Mouse (Mus musculus) forebrain, embryonic 12.5 days (tissue): ENCODE measurements around the gene Socs3. TPM values are rescaled to one million over a fixed set of nuclear protein-coding genes. Genes with fewer than 3 reads are reported as not detected.
A peak's percentile ranks its signal among the peaks of the same experiment; 100 is the strongest.

Experiments
- ATAC-seq: fragments of 200-750 bp; cut with Nextera tagmentation; 2 replicates; pipeline ENCODE4 v1.8.0; 2017; ENCODE audit warnings: moderate TSS enrichment; ENCODE audit not compliant: low FRiP score
- H3K27ac ChIP-seq: fragments of 300-500 bp; sonication (generic); 2 replicates; pipeline ENCODE4 v1.5.1; 2016; ENCODE audit warnings: mild to moderate bottlenecking
- H3K27me3 ChIP-seq: fragments of 300-500 bp; sonication (generic); 2 replicates; pipeline ENCODE4 v1.6.1; 2016; ENCODE audit warnings: mild to moderate bottlenecking
- H3K36me3 ChIP-seq: fragments of 300-500 bp; sonication (generic); replicated peaks from 2 replicates; pipeline ENCODE4 v1.6.1; 2016; ENCODE audit warnings: mild to moderate bottlenecking
- H3K4me1 ChIP-seq: fragments of 300-500 bp; sonication (generic); 2 replicates; pipeline ENCODE4 v1.6.1; 2016
- H3K4me2 ChIP-seq: fragments of 300-500 bp; sonication (generic); 2 replicates; pipeline ENCODE4 v1.6.1; 2016; ENCODE audit warnings: mild to moderate bottlenecking, moderate library complexity
- H3K4me3 ChIP-seq: fragments of 300-500 bp; sonication (generic); replicated peaks from 2 replicates; pipeline ENCODE4 v1.5.1; 2016; ENCODE audit warnings: mild to moderate bottlenecking
- H3K9ac ChIP-seq: fragments of 300-500 bp; sonication (generic); 2 replicates; pipeline ENCODE4 v1.6.1; 2016; ENCODE audit warnings: mild to moderate bottlenecking
- H3K9me3 ChIP-seq: fragments of 300-500 bp; sonication (generic); 2 replicates; pipeline ENCODE4 v1.6.1; 2016
- WGBS: fragments of 180-500 bp; shearing (Covaris S2); methylation state at CpG from one replicate; pipeline ENCODE4 v1.1.7; 2016; 5-methylcytosine and 5-hydroxymethylcytosine counted together
- polyA plus RNA-seq: library from polyadenylated mRNA; unstranded; fragments of >200 nt; fragmentation: Nextera tagmentation; extraction: Ambion mirVana; gene quantifications from 2 replicates; pipeline ENCODE4 v1.2.1, GENCODE M21; 2016

Socs3 gene
- polyA plus RNA-seq, 1 experiment from 2014 or later = 14.7 TPM

GRCm38 (mm10) chr11:117976081-117976582 lies 6.3 kb upstream of the Socs3 start:
- H3K4me3 ChIP-seq = no peak overlapping the region
- ATAC-seq = peak; percentile 51
- peaks cover 36% of the 10 kb centered on the region for H3K27me3 ChIP-seq
- H3K36me3 ChIP-seq = no peaks in the 10 kb centered on the region
- under 1% methylated on average over 8 of the region's 8 CpGs for WGBS
- H3K4me1 ChIP-seq = peaks cover 40% of the 10 kb centered on the region
- peak overlapping the region; percentile 7; the same call in 1 of the 2 replicates for H3K9ac ChIP-seq
- peak overlapping the region; percentile 83 for H3K27ac ChIP-seq
- H3K9me3 ChIP-seq = no peaks in the 10 kb centered on the region
- H3K4me2 ChIP-seq = peak overlapping the region; percentile 19

- peak overlapping the region; percentile 19 for H3K4me2 ChIP-seq
- no peak overlapping the region for H3K9ac ChIP-seq
- no peak overlapping the region for H3K4me3 ChIP-seq
- peaks cover 46% of the 10 kb centered on the region for H3K4me1 ChIP-seq
- H3K9me3 ChIP-seq = no peaks in the 10 kb centered on the region
- ATAC-seq = peak; percentile 67; the same call in 1 of the 2 replicates
- WGBS = 2% methylated on average over 18 of the region's 18 CpGs
- peak overlapping the region; percentile 83 for H3K27ac ChIP-seq
- peaks cover 42% of the 10 kb centered on the region for H3K27me3 ChIP-seq
- H3K36me3 ChIP-seq = no peaks in the 10 kb centered on the region
These were observed 5.5 kb upstream of the Socs3 start for GRCm38 (mm10) chr11:117975211-117975967.

GRCm38 (mm10) chr11:117974327-117975125 lies 4.7 kb upstream of the Socs3 start:
- 20% methylated on average over 14 of the region's 14 CpGs for WGBS
- Histone ChIP-seq H3K27me3 (peaks cover 45% of the 10 kb centered on the region), H3K9ac (no peak overlapping the region), H3K9me3 (no peaks in the 10 kb centered on the region), H3K4me3 (no peak overlapping the region), H3K27ac (no peak overlapping the region), H3K4me2 (no peak overlapping the region), H3K36me3 (no peaks in the 10 kb centered on the region), H3K4me1 (peaks cover 54% of the 10 kb centered on the region)
- ATAC-seq = no peak

- 41% methylated on average over 5 of the region's 5 CpGs for WGBS
- Histone ChIP-seq H3K27ac (no peak overlapping the region), H3K4me3 (no peak overlapping the region)
These were observed 3.7 kb upstream of the Socs3 start for GRCm38 (mm10) chr11:117973569-117973968.

GRCm38 (mm10) chr11:117972656-117973558 lies 3.1 kb upstream of the Socs3 start:
- H3K9ac ChIP-seq = no peak overlapping the region
- peaks cover 61% of the 10 kb centered on the region for H3K4me1 ChIP-seq
- H3K27me3 ChIP-seq = peaks cover 41% of the 10 kb centered on the region
- H3K4me2 ChIP-seq = no peak overlapping the region
- no peaks in the 10 kb centered on the region for H3K36me3 ChIP-seq
- H3K9me3 ChIP-seq = no peaks in the 10 kb centered on the region
- WGBS = 50% methylated on average over 11 of the region's 11 CpGs
- ATAC-seq = no peak
- no peak overlapping the region for H3K4me3 ChIP-seq
- H3K27ac ChIP-seq = no peak overlapping the region

More at GRCm38 (mm10) chr11:117973569-117973968, 3.7 kb upstream of the Socs3 start:
- H3K36me3 ChIP-seq = no peaks in the 10 kb centered on the region
- peaks cover 57% of the 10 kb centered on the region for H3K4me1 ChIP-seq
- no peaks in the 10 kb centered on the region for H3K9me3 ChIP-seq
- ATAC-seq = no peak
- peaks cover 45% of the 10 kb centered on the region for H3K27me3 ChIP-seq
- no peak overlapping the region for H3K9ac ChIP-seq
- H3K4me2 ChIP-seq = no peak overlapping the region

- Histone ChIP-seq H3K4me1 (peaks cover 71% of the 10 kb centered on the region), H3K4me3 (no peak overlapping the region), H3K9me3 (no peaks in the 10 kb centered on the region), H3K27me3 (peaks cover 52% of the 10 kb centered on the region), H3K27ac (no peak overlapping the region), H3K4me2 (no peak overlapping the region), H3K9ac (no peak overlapping the region), H3K36me3 (no peaks in the 10 kb centered on the region)
- 50% methylated on average over 2 of the region's 2 CpGs for WGBS
- ATAC-seq = no peak
These were observed 1.9 kb upstream of the Socs3 start for GRCm38 (mm10) chr11:117971646-117972242.

- H3K9me3 ChIP-seq = no peaks in the 10 kb centered on the region
- H3K27ac ChIP-seq = no peak overlapping the region
- H3K9ac ChIP-seq = no peak overlapping the region
- no peak overlapping the region for H3K4me2 ChIP-seq
- H3K4me3 ChIP-seq = no peak overlapping the region
- peaks cover 71% of the 10 kb centered on the region for H3K4me1 ChIP-seq
- no peak for ATAC-seq
- 75% methylated on average over 6 of the region's 6 CpGs for WGBS
- peaks cover 54% of the 10 kb centered on the region for H3K27me3 ChIP-seq
- no peaks in the 10 kb centered on the region; the same call in 1 of the 2 replicates for H3K36me3 ChIP-seq
These were observed 1.3 kb upstream of the Socs3 start for GRCm38 (mm10) chr11:117971100-117971499.

GRCm38 (mm10) chr11:117969100-117969944 lies 525 bp downstream of the Socs3 start:
- Histone ChIP-seq H3K36me3 (no peaks in the 10 kb centered on the region; the same call in 1 of the 2 replicates), H3K4me2 (peak overlapping the region; percentile 98), H3K9me3 (no peaks in the 10 kb centered on the region), H3K27ac (peak overlapping the region; percentile 96), H3K9ac (peak overlapping the region; percentile 83), H3K4me1 (peaks cover 71% of the 10 kb centered on the region), H3K4me3 (peak overlapping the region; percentile 61), H3K27me3 (peaks cover 68% of the 10 kb centered on the region)
- peak; percentile 89 for ATAC-seq
- under 1% methylated on average over 46 of the region's 65 CpGs for WGBS

GRCm38 (mm10) chr11:117968716-117969099 lies 1.1 kb downstream of the Socs3 start:
- Histone ChIP-seq H3K27me3 (peaks cover 68% of the 10 kb centered on the region), H3K36me3 (no peaks in the 10 kb centered on the region; the same call in 1 of the 2 replicates)

GRCm38 (mm10) chr11:117968016-117968671 lies 1.7 kb downstream of the Socs3 start:
- peaks cover 62% of the 10 kb centered on the region for H3K27me3 ChIP-seq
- no peaks in the 10 kb centered on the region for H3K9me3 ChIP-seq
- peak overlapping the region; percentile 96 for H3K27ac ChIP-seq
- ATAC-seq = peak; percentile 3
- no peaks in the 10 kb centered on the region; the same call in 1 of the 2 replicates for H3K36me3 ChIP-seq
- H3K4me3 ChIP-seq = peak overlapping the region; percentile 61
- peak overlapping the region; percentile 98 for H3K4me2 ChIP-seq
- peak overlapping the region; percentile 83 for H3K9ac ChIP-seq
- under 1% methylated on average over 64 of the region's 64 CpGs for WGBS
- H3K4me1 ChIP-seq = peaks cover 73% of the 10 kb centered on the region

More at GRCm38 (mm10) chr11:117968716-117969099, 1.1 kb downstream of the Socs3 start:
- Histone ChIP-seq H3K27ac (peak overlapping the region; percentile 96), H3K4me3 (peak overlapping the region; percentile 61), H3K9ac (peak overlapping the region; percentile 83), H3K4me2 (peak overlapping the region; percentile 98), H3K9me3 (no peaks in the 10 kb centered on the region), H3K4me1 (peaks cover 71% of the 10 kb centered on the region)
- under 1% methylated on average over 33 of the region's 34 CpGs for WGBS
- ATAC-seq = peak; percentile 45; the same call in 1 of the 2 replicates
